Mouse (Mus musculus) monocyte, adult 5-6 weeks (primary cell): ENCODE measurements around the gene Morn3. TPM values are rescaled to one million over a fixed set of nuclear protein-coding genes. Genes with fewer than 3 reads are reported as not detected.

ENCODE experiments used
- ATAC-seq: fragments of 153-309, 156-312 bp; replicated peaks from 2 replicates; pipeline ENCODE4 v1.8.0; 2017; ENCODE audit warnings: mild to moderate bottlenecking; ENCODE audit not compliant: low TSS enrichment, insufficient number of reproducible peaks, severe bottlenecking, poor library complexity, low FRiP score
- total RNA-seq: library from RNA; stranded (forward); fragments of 200-1000, 200-491, 200-594 nt; gene quantifications from 3 replicates; pipeline ENCODE4 v1.2.3, GENCODE M21; 2017

The Morn3 gene
- total RNA-seq, 1 experiment from 2014 or later: not detected

- no peak for ATAC-seq
These were observed 40.9 kb downstream of the Morn3 start for GRCm38 (mm10) chr5:123005716-123006592.

- ATAC-seq: no peak
These were observed 45.9 kb downstream of the Morn3 start for GRCm38 (mm10) chr5:123000901-123001300.

GRCm38 (mm10) chr5:122997205-122998204 lies 49.3 kb downstream of the Morn3 start:
- no peak for ATAC-seq

- ATAC-seq: no peak
These were observed 51.9 kb downstream of the Morn3 start for GRCm38 (mm10) chr5:122994910-122995309.

GRCm38 (mm10) chr5:122994303-122994846 lies 52.4 kb downstream of the Morn3 start:
- ATAC-seq: peak; percentile 76

- no peak for ATAC-seq
These were observed 53.0 kb downstream of the Morn3 start for GRCm38 (mm10) chr5:122993811-122994210.

GRCm38 (mm10) chr5:122991350-122992004 lies 55.3 kb downstream of the Morn3 start:
- no peak for ATAC-seq

GRCm38 (mm10) chr5:122990411-122991160 lies 56.2 kb downstream of the Morn3 start:
- peak; percentile 61 for ATAC-seq

- ATAC-seq: no peak
These were observed 57.1 kb downstream of the Morn3 start, which contains the start of gene Kdm2b for GRCm38 (mm10) chr5:122989551-122990330. Gene Kdm2b (minus strand): TSS chr5:122989823.

- ATAC-seq: peak; percentile 42; the same call in 1 of the 2 replicates
These were observed 57.8 kb downstream of the Morn3 start for GRCm38 (mm10) chr5:122989001-122989525.

GRCm38 (mm10) chr5:122988021-122988751 lies 58.6 kb downstream of the Morn3 start:
- no peak for ATAC-seq

GRCm38 (mm10) chr5:122987211-122988020 lies 59.4 kb downstream of the Morn3 start:
- no peak for ATAC-seq

- no peak for ATAC-seq
These were observed 60.7 kb downstream of the Morn3 start for GRCm38 (mm10) chr5:122986091-122986493.
